Mouse (Mus musculus) lung, postnatal 0 days (tissue): ENCODE data around the gene Pts.

Source experiments
- CTCF ChIP-seq: IDR thresholded peaks from 2 replicates; pipeline ENCODE4 v1.5.1; 2016; ENCODE audit warnings: antibody characterized with exemption, mild to moderate bottlenecking
- EP300 ChIP-seq: IDR thresholded peaks from 2 replicates; pipeline ENCODE4 v1.6.1; 2016; ENCODE audit warnings: antibody characterized with exemption, mild to moderate bottlenecking, control low read depth

GRCm38 (mm10) chr9:50479476-50479875 is 49.0 kb downstream of the Pts start:
- TF ChIP-seq CTCF (no peak), EP300 (no peak)
